Mouse (Mus musculus) duodenum, adult 2 months (tissue): ENCODE measurements around the gene Igfl3. TPM values are rescaled to one million over a fixed set of nuclear protein-coding genes. Genes with fewer than 3 reads are reported as not detected.

Experiments
- polyA plus RNA-seq: library from polyadenylated mRNA; depleted of rRNA; stranded (reverse); fragments of >200 nt; gene quantifications from 2 replicates; pipeline ENCODE4 v1.2.3, GENCODE M21; 2012; ENCODE audit warnings: low replicate concordance; rRNA removed

The Igfl3 gene
- polyA plus RNA-seq: not detected in 2 replicates

DNA sequence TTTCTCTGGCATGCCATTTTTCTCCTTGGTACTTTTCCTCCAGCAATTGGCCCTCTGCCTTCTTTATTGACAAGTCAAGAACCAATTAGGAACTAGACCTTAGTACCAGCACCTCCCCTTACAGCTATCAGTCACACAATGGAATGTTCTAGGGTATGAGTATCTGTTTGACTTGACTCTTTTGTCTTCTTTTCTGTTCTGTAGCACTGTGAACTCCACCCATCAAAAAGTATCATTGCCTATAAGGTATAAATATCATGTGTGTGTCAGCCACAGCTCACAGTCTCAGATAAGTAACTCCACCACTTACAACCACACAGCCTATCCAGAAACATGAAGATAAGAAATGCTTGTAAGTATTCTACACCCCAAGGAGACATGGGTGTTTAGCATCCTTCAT lies at the start of gene Igfl3:
TSS of gene Igfl3 (plus strand) at position 301 of the 400 bp plus-strand sequence.

Other genes starting within 250 kb of the Igfl3 start
- not detected in 2 replicates for gene Ceacam11, start 204.4 kb upstream of the Igfl3 start, polyA plus RNA-seq
- gene Ceacam13, start 166.6 kb upstream of the Igfl3 start, polyA plus RNA-seq: not detected in 2 replicates
- not detected in 2 replicates for gene Ceacam12, start 110.6 kb upstream of the Igfl3 start, polyA plus RNA-seq
- gene Mill1, start 68.9 kb downstream of the Igfl3 start, polyA plus RNA-seq: not detected in 2 replicates
- gene Psg18, start 178.5 kb downstream of the Igfl3 start, polyA plus RNA-seq: not detected in 2 replicates